Mouse (Mus musculus): ENCODE measurements around the gene Ssxb5.
"Not testable (repeated sequence)": the region's sequence is repeated elsewhere in the genome, so short reads cannot be mapped to it uniquely, and the experiment has no call there.

Gene Ssxb5

DNA sequence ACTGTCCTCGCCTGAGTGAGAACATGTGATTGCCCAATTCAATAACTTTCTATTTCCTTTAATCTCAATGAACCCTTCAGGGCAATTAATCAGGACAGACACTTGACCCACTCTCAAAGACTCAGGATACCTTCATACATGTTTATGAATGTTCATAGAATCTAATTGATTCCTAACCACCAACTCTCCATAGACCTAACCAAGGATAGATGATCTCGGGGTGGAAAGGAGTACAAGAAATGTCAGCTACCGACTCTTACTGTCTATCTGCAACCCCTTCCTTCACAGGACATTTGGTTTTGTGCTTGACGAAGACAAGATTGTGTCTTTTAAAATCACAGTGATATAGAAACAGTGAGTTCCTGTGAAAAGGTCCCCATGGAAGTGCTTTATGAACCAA lies at the start of gene Ssxb5:
Gene Ssxb5, plus strand, starts transcription at position 301 of the 400 bp plus-strand sequence.
- DNase-seq (ENCODE audit: low read depth, low spot score), result not testable (repeated sequence)

DNA sequence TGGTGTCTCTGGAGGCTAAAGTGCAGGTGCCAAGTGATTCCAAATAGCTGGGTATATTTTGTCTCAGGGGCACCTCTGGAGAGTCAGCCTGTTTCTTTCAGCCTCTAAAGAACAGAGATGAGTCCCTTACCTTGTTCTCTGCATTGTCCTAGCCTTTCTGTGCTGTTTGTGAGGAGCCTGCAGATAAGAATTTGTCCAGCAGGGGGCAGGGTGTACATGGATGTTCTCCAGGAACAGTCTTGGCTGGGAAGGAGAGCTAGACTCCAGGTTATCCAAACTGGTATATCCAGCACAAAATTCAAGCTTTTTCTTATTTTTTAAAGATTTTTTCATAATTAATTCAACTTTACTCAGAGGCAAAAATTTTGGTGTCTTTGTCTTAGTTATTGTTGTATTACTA lies 28.6 kb downstream of the Ssxb5 start:
- peak; percentile 16 for DNase-seq (ENCODE audit: low read depth, low spot score)

DNA sequence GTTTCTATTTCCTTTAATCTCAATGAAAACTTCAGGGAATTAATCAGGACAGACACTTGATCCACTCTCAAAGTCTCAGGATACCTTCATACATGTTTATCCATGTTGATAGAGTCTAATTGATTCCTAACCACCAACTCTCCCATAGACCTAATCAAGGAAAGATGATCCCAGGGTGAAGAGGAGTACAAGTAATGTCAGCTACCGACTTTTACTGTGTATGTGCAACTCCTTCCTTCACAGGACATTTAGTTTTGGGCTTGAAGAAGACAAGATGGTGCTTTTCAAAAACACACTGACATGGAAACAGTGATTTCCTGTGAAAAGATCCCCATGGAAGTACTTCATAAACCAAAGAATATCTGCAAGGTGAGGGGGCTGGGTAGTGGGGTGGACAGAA lies 40.2 kb downstream of the Ssxb5 start, which contains the start of gene Gm6592:
Gene Gm6592, plus strand, starts transcription at position 301 of the 400 bp plus-strand sequence.
- DNase-seq (ENCODE audit: low read depth, low spot score), result no peak

DNA sequence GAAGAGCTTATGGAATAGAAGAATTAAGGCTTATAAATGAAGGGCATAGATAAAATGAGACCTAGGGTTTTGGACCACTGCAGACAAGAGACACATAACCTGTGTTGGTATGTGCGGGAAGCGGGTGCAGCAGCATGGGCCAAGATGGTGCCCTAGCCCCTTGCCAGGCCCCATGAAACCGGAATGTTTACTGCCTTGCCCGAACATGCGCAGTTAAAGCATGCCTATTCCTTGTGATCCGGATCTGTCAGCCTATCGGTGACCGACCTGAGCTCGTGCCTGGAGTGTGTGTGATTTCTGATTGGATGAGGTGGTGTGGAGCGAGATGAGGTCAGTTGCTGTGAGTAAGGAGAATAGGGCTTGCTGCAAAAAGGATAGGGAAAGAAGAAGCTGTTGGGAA lies 49.0 kb downstream of the Ssxb5 start:
- no peak for DNase-seq (ENCODE audit: low read depth, low spot score)
